ENCODE assay signal across 26 mouse cellular contexts in the genomic region with DNA sequence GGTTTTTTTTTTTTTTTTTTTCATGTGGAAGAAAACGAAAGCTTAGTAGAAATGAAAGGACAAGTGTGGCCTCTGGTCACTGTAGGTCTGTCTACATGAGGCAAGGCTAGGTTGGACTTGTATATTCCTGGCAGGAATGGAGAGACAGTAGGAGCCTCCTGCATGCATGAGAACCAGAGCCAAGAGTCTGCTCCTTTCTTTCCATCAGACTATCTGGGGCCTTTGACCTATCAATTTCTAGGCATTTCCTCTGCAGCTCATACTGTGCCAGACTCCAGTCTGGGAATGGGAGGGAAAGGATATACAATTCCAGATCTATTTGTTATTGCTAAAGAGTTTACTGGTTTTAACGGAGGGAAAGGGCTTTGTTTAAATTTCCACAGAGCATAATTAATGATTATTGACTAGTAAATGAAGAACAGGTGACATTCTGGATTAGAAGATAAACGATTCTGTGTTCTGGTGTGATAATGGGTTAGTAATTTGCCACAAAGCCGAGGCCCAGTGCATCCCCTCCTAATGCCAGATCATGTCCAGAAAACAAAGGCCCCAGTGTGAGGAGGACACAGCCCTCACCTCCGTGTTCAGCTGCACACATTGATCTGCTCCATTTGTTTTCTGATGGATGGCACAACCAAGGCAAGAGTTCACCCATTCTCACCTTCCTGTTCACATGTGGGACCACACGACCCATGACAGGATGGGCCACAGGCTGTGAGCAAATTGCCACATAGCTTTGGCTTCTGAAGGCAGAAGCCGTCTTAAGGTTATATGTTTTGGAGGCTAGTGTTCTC.
DNase-seq lines count a peak whose midpoint lies in the region; ATAC-seq lines count a peak whose summit lies in the region.
"Had no signal": no experiment of that assay in that cellular context is flagged by ENCODE, and none has a peak within 500 bp of the region (broad histone marks: within the 10 kb centered on the region; RNA-seq: fewer than 3 reads in every experiment).

No protein-coding gene starts in this region.

- peak; percentile 87 for ATAC-seq in kidney, embryonic 15.5 days (replicated peaks; ENCODE audit: low FRiP score)
- no peak for ATAC-seq in embryonic facial prominence, embryonic 11.5 days (replicated peaks; ENCODE audit: insufficient number of reproducible peaks, low FRiP score, low TSS enrichment, low read depth)
- ATAC-seq: activated CD4-positive, CD25-positive, alpha-beta regulatory T cell, adult 4 months; CD4-positive, CD25-positive, alpha-beta regulatory T cell, adult 4 months; forebrain, embryonic 15.5 days; liver, embryonic 12.5 days had no signal

- no peaks in the 10 kb centered on the region for H3K27me3 ChIP-seq in kidney, embryonic 15.5 days
- H3K27me3 ChIP-seq in embryonic facial prominence, embryonic 11.5 days (ENCODE audit: control insufficient read depth, insufficient read depth, low read length): no peaks in the 10 kb centered on the region
- H3K27me3 ChIP-seq: forebrain, embryonic 15.5 days; limb, embryonic 13.5 days; liver, embryonic 12.5 days; stomach, embryonic 15.5 days had no signal

- no peaks in the 10 kb centered on the region for H3K36me3 ChIP-seq in kidney, embryonic 15.5 days
- no peaks in the 10 kb centered on the region for H3K36me3 ChIP-seq in embryonic facial prominence, embryonic 11.5 days (replicated peaks; ENCODE audit: control insufficient read depth, insufficient read depth, low read depth, low read length)
- H3K36me3 ChIP-seq: forebrain, embryonic 15.5 days; heart, embryonic 10.5 days; hindbrain, embryonic 10.5 days; limb, embryonic 13.5 days; liver, embryonic 12.5 days; stomach, embryonic 15.5 days had no signal

- intact Hi-C loops in left cerebral cortex, postnatal 10 days (cut with DNase I): loop anchor here (10.0 kb wide), 1 partner anchor 261 kb away; no protein-coding TSS in a partner anchor

- peak overlapping the region; percentile 56; the same call in 1 of the 2 replicates for H3K27ac ChIP-seq in kidney, embryonic 15.5 days
- no peak overlapping the region for H3K27ac ChIP-seq in embryonic facial prominence, embryonic 11.5 days (replicated peaks; ENCODE audit: low read depth, low read length)
- H3K27ac ChIP-seq: forebrain, embryonic 15.5 days; heart, embryonic 10.5 days; hindbrain, embryonic 10.5 days; limb, embryonic 13.5 days; liver, embryonic 12.5 days; stomach, embryonic 15.5 days had no signal

- H3K4me3 ChIP-seq in kidney, embryonic 15.5 days (replicated peaks): no peak overlapping the region
- H3K4me3 ChIP-seq in embryonic facial prominence, embryonic 11.5 days (ENCODE audit: low read depth, low read length): no peak overlapping the region
- H3K4me3 ChIP-seq: forebrain, embryonic 15.5 days; heart, embryonic 10.5 days; hindbrain, embryonic 10.5 days; limb, embryonic 13.5 days; liver, embryonic 12.5 days; stomach, embryonic 15.5 days had no signal

- peaks cover 14% of the 10 kb centered on the region for H3K4me1 ChIP-seq in kidney, embryonic 15.5 days
- no peaks in the 10 kb centered on the region for H3K4me1 ChIP-seq in embryonic facial prominence, embryonic 11.5 days (ENCODE audit: control insufficient read depth, insufficient read depth, low read length)
- H3K4me1 ChIP-seq: forebrain, embryonic 15.5 days; heart, embryonic 10.5 days; liver, embryonic 12.5 days; stomach, embryonic 15.5 days had no signal

- no peak overlapping the region for H3K4me2 ChIP-seq in kidney, embryonic 15.5 days
- no peak overlapping the region for H3K4me2 ChIP-seq in embryonic facial prominence, embryonic 11.5 days (ENCODE audit: low read depth, low read length)
- H3K4me2 ChIP-seq: forebrain, embryonic 15.5 days; limb, embryonic 13.5 days; liver, embryonic 12.5 days; midbrain, embryonic 11.5 days; stomach, embryonic 15.5 days had no signal

- peak; percentile 57 for DNase-seq in embryo, embryonic 10 days (ENCODE audit: low spot score)
- DNase-seq in embryo, embryonic 9.5 days (ENCODE audit: extremely low spot score): no peak
- DNase-seq in kidney, adult 8-10 months: no peak
- DNase-seq in MN1 (ENCODE audit: low spot score): peak; percentile 22
- peak; percentile 43 for DNase-seq in embryonic facial prominence, embryonic 11.5 days (ENCODE audit: low spot score)
- no peak for DNase-seq in left cerebral cortex, postnatal 10 days (ENCODE audit: extremely low spot score in 1 of 2, low spot score in 2 of 2)
- no peak for DNase-seq in adrenal gland, adult 2 months
- DNase-seq: adrenal gland, postnatal 14 days; cerebellum, adult 9-10 months; kidney, adult 2 months; layer of hippocampus, postnatal 36 days; lung, adult 18-20 months; lung, postnatal 10 days; right cerebral cortex, adult 18-20 months; right cerebral cortex, postnatal 4 days; thymus, postnatal 25 days had no signal

- no peaks in the 10 kb centered on the region for H3K9me3 ChIP-seq in kidney, embryonic 15.5 days (replicated peaks)
- no peaks in the 10 kb centered on the region for H3K9me3 ChIP-seq in embryonic facial prominence, embryonic 11.5 days (replicated peaks; ENCODE audit: control insufficient read depth, low read length)
- H3K9me3 ChIP-seq: forebrain, embryonic 15.5 days; heart, embryonic 10.5 days; hindbrain, embryonic 10.5 days; limb, embryonic 13.5 days; liver, embryonic 12.5 days; stomach, embryonic 15.5 days had no signal

- H3K9ac ChIP-seq in kidney, embryonic 15.5 days: no peak overlapping the region
- H3K9ac ChIP-seq in embryonic facial prominence, embryonic 11.5 days (replicated peaks; ENCODE audit: low read length): no peak overlapping the region
- H3K9ac ChIP-seq: forebrain, embryonic 15.5 days; limb, embryonic 13.5 days; liver, embryonic 12.5 days; stomach, embryonic 15.5 days had no signal

- 25% methylated on average over 7 of the region's 7 CpGs for WGBS in kidney, embryonic 15.5 days
- 25% methylated on average over 7 of the region's 7 CpGs for WGBS in embryonic facial prominence, embryonic 11.5 days

Comparison
In these comparisons a context has a peak if more than half of its experiments do, and no peak if none do; other contexts are left out.
1. DNase-seq: peak in embryo, embryonic 10 days (single experiment), MN1 (single experiment) and embryonic facial prominence, embryonic 11.5 days (single experiment); none in embryo, embryonic 9.5 days (single experiment), kidney, adult 8-10 months (0 of 2), left cerebral cortex, postnatal 10 days (0 of 2) and adrenal gland, adult 2 months (single experiment).